Mouse (Mus musculus): ENCODE measurements around the gene Ush2a. TPM values are rescaled to one million over a fixed set of nuclear protein-coding genes. Genes with fewer than 3 reads are reported as not detected.

The Ush2a gene
- polyA plus RNA-seq, 1 experiment from 2014 or later = 0.04 TPM

DNA sequence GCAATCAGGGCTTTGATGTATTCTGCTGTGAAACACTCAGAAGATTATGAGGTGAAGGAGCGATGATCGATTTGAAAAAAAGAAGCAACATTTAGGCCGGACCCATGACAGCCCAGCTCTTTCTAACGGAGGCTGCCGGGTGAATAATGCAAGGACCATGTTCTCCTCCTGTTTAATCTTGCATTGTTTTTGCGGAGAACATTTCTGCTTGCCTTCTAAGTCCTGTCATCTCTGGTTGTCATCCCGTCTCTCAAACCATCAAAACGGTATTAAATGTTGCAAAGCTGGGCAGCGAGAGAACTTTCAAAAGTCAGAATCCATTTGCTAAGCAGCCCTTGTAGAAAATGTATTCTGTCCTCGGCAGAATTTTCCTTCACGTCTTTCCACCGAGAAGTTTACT is 394.3 kb downstream of the Ush2a start:
- Histone ChIP-seq H3K4me1 (peaks cover 17% of the 10 kb centered on the region), H3K9ac (replicated peaks) (no peak overlapping the region), H3K4me2 (replicated peaks) (no peak overlapping the region), H3K4me3 (no peak overlapping the region), H3K27me3 (no peaks in the 10 kb centered on the region), H3K9me3 (no peaks in the 10 kb centered on the region), H3K36me3 (no peaks in the 10 kb centered on the region), H3K27ac (replicated peaks) (no peak overlapping the region)
- no peak for ATAC-seq (replicated peaks)
- 33% methylated on average over 12 of the region's 12 CpGs for WGBS

- H3K9ac ChIP-seq (replicated peaks) = no peak overlapping the region
- no peak overlapping the region for H3K4me3 ChIP-seq
- no peaks in the 10 kb centered on the region for H3K9me3 ChIP-seq
- ATAC-seq (replicated peaks) = no peak
- WGBS = 14% methylated on average over 3 of the region's 3 CpGs
- no peak overlapping the region for H3K27ac ChIP-seq (replicated peaks)
- H3K36me3 ChIP-seq = no peaks in the 10 kb centered on the region
- H3K4me1 ChIP-seq = peaks cover 21% of the 10 kb centered on the region
- H3K4me2 ChIP-seq (replicated peaks) = no peak overlapping the region
- no peaks in the 10 kb centered on the region for H3K27me3 ChIP-seq
Measured at GRCm38 (mm10) chr1:188659159-188659558, 397.3 kb downstream of the Ush2a start.

- 2% methylated on average over 3 of the region's 3 CpGs for WGBS
- no peaks in the 10 kb centered on the region for H3K36me3 ChIP-seq
- no peaks in the 10 kb centered on the region for H3K9me3 ChIP-seq
- H3K4me1 ChIP-seq = peaks cover 21% of the 10 kb centered on the region
- H3K9ac ChIP-seq (replicated peaks) = no peak overlapping the region
- no peaks in the 10 kb centered on the region for H3K27me3 ChIP-seq
- peak; percentile 58 for ATAC-seq (replicated peaks)
- H3K4me2 ChIP-seq (replicated peaks) = peak overlapping the region; percentile 38
- H3K27ac ChIP-seq (replicated peaks) = peak overlapping the region; percentile 33; the same call in 1 of the 2 replicates
- H3K4me3 ChIP-seq = peak overlapping the region; percentile 15; the same call in 1 of the 2 replicates
Measured at GRCm38 (mm10) chr1:188660339-188660738, 398.5 kb downstream of the Ush2a start.

GRCm38 (mm10) chr1:188660882-188661281 is 399.1 kb downstream of the Ush2a start:
- H3K36me3 ChIP-seq = no peaks in the 10 kb centered on the region

GRCm38 (mm10) chr1:188667460-188667859 is 405.6 kb downstream of the Ush2a start:
- Histone ChIP-seq H3K4me2 (replicated peaks) (no peak overlapping the region), H3K27me3 (no peaks in the 10 kb centered on the region), H3K9ac (replicated peaks) (no peak overlapping the region), H3K9me3 (no peaks in the 10 kb centered on the region), H3K36me3 (no peaks in the 10 kb centered on the region), H3K27ac (replicated peaks) (no peak overlapping the region), H3K4me3 (no peak overlapping the region), H3K4me1 (no peaks in the 10 kb centered on the region)
- 65% methylated on average over 8 of the region's 8 CpGs for WGBS
- ATAC-seq (replicated peaks) = no peak

More at GRCm38 (mm10) chr1:188660882-188661281, 399.1 kb downstream of the Ush2a start:
- ATAC-seq (replicated peaks) = peak; percentile 80
- H3K4me2 ChIP-seq (replicated peaks) = peak overlapping the region; percentile 38
- peak overlapping the region; percentile 33; the same call in 1 of the 2 replicates for H3K27ac ChIP-seq (replicated peaks)
- H3K9ac ChIP-seq (replicated peaks) = no peak overlapping the region
- peak overlapping the region; percentile 15; the same call in 1 of the 2 replicates for H3K4me3 ChIP-seq
- H3K27me3 ChIP-seq = no peaks in the 10 kb centered on the region
- no peaks in the 10 kb centered on the region for H3K9me3 ChIP-seq
- H3K4me1 ChIP-seq = peaks cover 21% of the 10 kb centered on the region
- WGBS = 2% methylated on average over 8 of the region's 8 CpGs

DNA sequence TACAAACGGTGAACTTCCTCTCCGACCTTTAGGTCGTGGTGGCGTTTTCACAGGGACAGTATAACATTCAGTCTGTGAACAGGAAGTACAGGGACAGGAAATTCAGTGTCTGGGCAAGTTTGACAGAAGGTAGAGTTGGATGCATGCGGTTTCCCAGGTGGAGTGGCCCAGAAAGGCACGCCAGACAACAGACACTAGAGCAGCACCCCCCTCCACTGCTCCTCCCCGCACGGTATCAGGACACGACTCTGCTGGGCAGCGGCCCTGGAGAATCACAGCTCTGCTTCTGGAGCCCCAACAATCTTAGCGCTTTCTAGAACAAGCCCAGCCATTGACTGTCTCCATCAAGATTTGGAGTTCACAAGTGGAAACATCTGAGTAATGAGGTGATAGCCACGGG is 406.7 kb downstream of the Ush2a start:
- H3K9ac ChIP-seq (replicated peaks) = no peak overlapping the region
- no peak for ATAC-seq (replicated peaks)
- no peaks in the 10 kb centered on the region for H3K27me3 ChIP-seq
- no peak overlapping the region for H3K27ac ChIP-seq (replicated peaks)
- no peak overlapping the region for H3K4me3 ChIP-seq
- WGBS = 92% methylated on average over 12 of the region's 12 CpGs
- H3K4me2 ChIP-seq (replicated peaks) = no peak overlapping the region
- no peaks in the 10 kb centered on the region for H3K9me3 ChIP-seq
- H3K4me1 ChIP-seq = no peaks in the 10 kb centered on the region
- no peaks in the 10 kb centered on the region for H3K36me3 ChIP-seq

- H3K9ac ChIP-seq (replicated peaks) = no peak overlapping the region
Measured at GRCm38 (mm10) chr1:188672871-188673270, 411.0 kb downstream of the Ush2a start.

DNA sequence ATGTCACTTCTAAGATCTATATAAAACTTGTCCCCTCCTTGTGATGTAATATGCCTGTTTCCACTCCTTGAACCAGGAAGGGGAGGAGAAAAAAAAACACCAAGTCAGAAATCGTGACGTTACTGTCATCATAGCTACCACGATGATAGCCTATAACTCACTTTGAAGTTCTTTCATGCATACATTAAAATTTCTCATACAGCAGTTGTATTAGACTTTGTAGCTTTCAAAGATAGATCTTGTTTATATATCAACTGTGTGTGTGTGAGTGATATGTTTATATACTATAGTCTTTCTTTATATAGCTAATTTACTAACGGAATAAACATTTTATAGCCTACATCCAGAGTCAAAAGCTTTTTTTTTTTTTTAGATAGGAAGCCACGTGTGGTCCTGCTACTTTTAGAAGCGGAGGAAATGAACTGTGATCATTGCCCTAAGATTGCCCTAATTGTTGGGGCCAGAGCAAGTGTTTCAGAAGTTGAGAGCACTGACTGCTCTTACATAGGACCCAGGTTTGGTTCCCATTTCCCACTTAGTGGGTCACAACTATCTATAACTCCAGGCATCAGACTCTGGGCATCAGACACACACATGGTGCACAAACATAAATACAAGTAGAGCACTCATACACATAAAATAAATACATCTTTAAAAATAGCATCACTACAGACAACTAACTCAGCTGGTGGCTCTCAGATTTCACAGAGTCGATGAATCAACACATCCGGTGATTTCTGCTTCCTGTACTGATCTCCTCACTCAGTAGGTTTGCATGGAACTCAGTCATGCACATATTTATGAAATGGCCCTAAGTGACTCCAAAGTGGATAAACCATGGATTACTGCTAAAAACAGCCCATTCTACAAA is 413.1 kb downstream of the Ush2a start:
- H3K27ac ChIP-seq (replicated peaks) = no peak overlapping the region
- H3K4me2 ChIP-seq (replicated peaks) = no peak overlapping the region
- H3K9ac ChIP-seq (replicated peaks) = no peak overlapping the region
- no peaks in the 10 kb centered on the region for H3K4me1 ChIP-seq
- H3K4me3 ChIP-seq = no peak overlapping the region
- no peaks in the 10 kb centered on the region for H3K27me3 ChIP-seq
- H3K36me3 ChIP-seq = no peaks in the 10 kb centered on the region
- H3K9me3 ChIP-seq = no peaks in the 10 kb centered on the region
- 89% methylated on average over 8 of the region's 8 CpGs for WGBS
- ATAC-seq (replicated peaks) = no peak

More at GRCm38 (mm10) chr1:188672871-188673270, 411.0 kb downstream of the Ush2a start:
- ATAC-seq (replicated peaks) = no peak
- Histone ChIP-seq H3K4me2 (replicated peaks) (no peak overlapping the region), H3K27ac (replicated peaks) (no peak overlapping the region), H3K4me1 (no peaks in the 10 kb centered on the region), H3K4me3 (no peak overlapping the region), H3K27me3 (no peaks in the 10 kb centered on the region), H3K36me3 (no peaks in the 10 kb centered on the region), H3K9me3 (no peaks in the 10 kb centered on the region)
- 82% methylated on average over 12 of the region's 12 CpGs for WGBS

DNA sequence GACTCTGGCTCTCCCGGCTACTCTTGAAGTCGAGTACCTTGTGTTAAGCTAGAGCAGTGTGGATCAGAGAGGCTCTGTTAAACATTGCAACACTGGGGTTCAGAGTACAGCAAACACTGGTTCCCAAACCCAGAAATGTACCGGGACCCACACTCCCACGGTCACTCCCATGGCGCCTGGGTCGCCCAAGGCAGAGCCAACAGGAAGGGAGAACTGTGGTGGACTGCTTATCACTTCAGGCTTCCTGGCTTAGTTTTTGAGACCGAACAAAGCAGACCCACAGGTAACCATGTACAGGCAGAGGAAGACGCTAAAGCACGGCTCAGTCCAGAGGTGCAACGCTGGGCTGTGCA is 413.7 kb downstream of the Ush2a start:
- Histone ChIP-seq H3K36me3 (no peaks in the 10 kb centered on the region), H3K27ac (replicated peaks) (no peak overlapping the region), H3K9me3 (no peaks in the 10 kb centered on the region), H3K4me2 (replicated peaks) (no peak overlapping the region), H3K4me1 (no peaks in the 10 kb centered on the region), H3K27me3 (no peaks in the 10 kb centered on the region), H3K4me3 (no peak overlapping the region), H3K9ac (replicated peaks) (no peak overlapping the region)
- no peak for ATAC-seq (replicated peaks)
- 93% methylated on average over 10 of the region's 10 CpGs for WGBS

DNA sequence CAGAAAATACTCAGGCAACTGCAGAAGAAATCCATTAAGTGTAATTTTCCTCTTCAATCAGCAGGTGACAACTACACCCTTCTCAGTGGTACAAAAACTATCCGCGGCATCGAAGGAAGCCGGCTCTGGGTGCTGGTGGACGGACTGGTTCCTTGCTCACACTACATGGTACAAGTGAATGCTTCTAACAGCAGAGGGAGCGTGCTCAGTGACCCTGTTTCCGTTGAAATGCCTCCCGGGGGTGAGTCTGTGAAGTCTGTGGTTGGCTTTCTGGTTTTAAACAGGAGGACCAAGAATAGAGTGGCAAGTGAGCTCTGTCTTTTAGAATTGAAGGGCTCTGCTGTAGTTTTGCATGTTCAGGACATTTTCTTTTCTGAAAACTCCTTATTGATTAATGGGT is 416.4 kb downstream of the Ush2a start:
- H3K27ac ChIP-seq (replicated peaks) = no peak overlapping the region
- no peak for ATAC-seq (replicated peaks)
- no peak overlapping the region for H3K9ac ChIP-seq (replicated peaks)
- H3K36me3 ChIP-seq = no peaks in the 10 kb centered on the region
- 71% methylated on average over 8 of the region's 8 CpGs for WGBS
- no peaks in the 10 kb centered on the region for H3K27me3 ChIP-seq
- no peaks in the 10 kb centered on the region for H3K4me1 ChIP-seq
- H3K9me3 ChIP-seq = no peaks in the 10 kb centered on the region
- no peak overlapping the region for H3K4me3 ChIP-seq
- H3K4me2 ChIP-seq (replicated peaks) = no peak overlapping the region

DNA sequence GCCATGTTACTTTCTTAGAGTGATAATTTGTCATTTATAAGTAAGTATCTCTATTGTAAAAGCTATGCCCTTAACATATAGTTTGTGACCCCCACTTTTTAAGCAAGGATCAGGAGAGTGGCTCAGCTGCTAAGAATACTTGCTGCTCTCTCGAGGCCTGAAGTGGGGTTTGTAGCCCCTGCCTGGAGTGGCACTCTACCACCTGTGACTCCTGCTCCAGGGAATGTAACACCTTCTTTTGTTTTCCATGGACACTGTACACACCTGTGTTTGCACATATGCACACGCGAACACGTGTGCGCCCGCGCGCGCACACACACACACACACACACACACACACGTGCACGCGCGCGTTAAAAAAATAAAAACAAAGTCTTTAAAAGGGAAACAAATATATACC is 424.5 kb downstream of the Ush2a start:
- Histone ChIP-seq H3K9ac (replicated peaks) (no peak overlapping the region), H3K27me3 (no peaks in the 10 kb centered on the region), H3K27ac (replicated peaks) (no peak overlapping the region), H3K4me2 (replicated peaks) (no peak overlapping the region), H3K9me3 (no peaks in the 10 kb centered on the region), H3K4me1 (no peaks in the 10 kb centered on the region), H3K36me3 (no peaks in the 10 kb centered on the region), H3K4me3 (no peak overlapping the region)
- ATAC-seq (replicated peaks) = no peak
- 95% methylated on average over 14 of the region's 14 CpGs for WGBS

GRCm38 (mm10) chr1:188696295-188696694 is 434.5 kb downstream of the Ush2a start:
- no peaks in the 10 kb centered on the region for H3K36me3 ChIP-seq
- 88% methylated on average over 2 of the region's 2 CpGs for WGBS
- no peaks in the 10 kb centered on the region for H3K4me1 ChIP-seq
- no peak overlapping the region for H3K9ac ChIP-seq (replicated peaks)
- no peak overlapping the region for H3K27ac ChIP-seq (replicated peaks)
- no peaks in the 10 kb centered on the region for H3K27me3 ChIP-seq
- H3K9me3 ChIP-seq = no peaks in the 10 kb centered on the region
- H3K4me3 ChIP-seq = no peak overlapping the region
- no peak overlapping the region for H3K4me2 ChIP-seq (replicated peaks)
- ATAC-seq (replicated peaks) = no peak

GRCm38 (mm10) chr1:188708176-188708575 is 446.4 kb downstream of the Ush2a start:
- Histone ChIP-seq H3K9ac (replicated peaks) (no peak overlapping the region), H3K4me3 (no peak overlapping the region), H3K9me3 (no peaks in the 10 kb centered on the region), H3K27me3 (no peaks in the 10 kb centered on the region), H3K27ac (replicated peaks) (no peak overlapping the region), H3K4me1 (no peaks in the 10 kb centered on the region), H3K4me2 (replicated peaks) (no peak overlapping the region), H3K36me3 (no peaks in the 10 kb centered on the region)
- WGBS = 85% methylated on average over 4 of the region's 4 CpGs
- ATAC-seq (replicated peaks) = no peak
